Mouse (Mus musculus): ENCODE data around the gene Cd180. TPM values are rescaled to one million over a fixed set of nuclear protein-coding genes. Genes with fewer than 3 reads are reported as not detected.

The Cd180 gene
- polyA plus RNA-seq, 1 experiment from 2014 or later, result 0.06 TPM

- Histone ChIP-seq H3K4me1 (peaks cover 19% of the 10 kb centered on the region), H3K36me3 (replicated peaks) (no peaks in the 10 kb centered on the region), H3K9me3 (no peaks in the 10 kb centered on the region), H3K4me3 (no peak overlapping the region), H3K27ac (no peak overlapping the region), H3K27me3 (ENCODE audit: poor library complexity, severe bottlenecking) (no peaks in the 10 kb centered on the region)
- 91% methylated on average over 6 of the region's 6 CpGs for whole genome bisulfite sequencing
- no peak for DNase-seq (ENCODE audit: extremely low spot score, low spot score)
Observed at GRCm38 (mm10) chr13:102689201-102690090, 3.9 kb upstream of the Cd180 start.

- WGBS, result 95% methylated on average over 5 of the region's 5 CpGs
- Histone ChIP-seq H3K27ac (no peak overlapping the region), H3K27me3 (ENCODE audit: poor library complexity, severe bottlenecking) (no peaks in the 10 kb centered on the region), H3K4me1 (peaks cover 19% of the 10 kb centered on the region), H3K9me3 (no peaks in the 10 kb centered on the region), H3K4me3 (no peak overlapping the region), H3K36me3 (replicated peaks) (no peaks in the 10 kb centered on the region)
- DNase-seq (ENCODE audit: extremely low spot score, low spot score), result no peak
Observed at GRCm38 (mm10) chr13:102690184-102690583, 3.2 kb upstream of the Cd180 start.

GRCm38 (mm10) chr13:102691408-102692150 is 1.8 kb upstream of the Cd180 start:
- Histone ChIP-seq H3K27me3 (ENCODE audit: poor library complexity, severe bottlenecking) (no peaks in the 10 kb centered on the region), H3K4me3 (no peak overlapping the region), H3K27ac (no peak overlapping the region), H3K4me1 (peaks cover 19% of the 10 kb centered on the region), H3K36me3 (replicated peaks) (no peaks in the 10 kb centered on the region), H3K9me3 (no peaks in the 10 kb centered on the region)
- WGBS, result 75% methylated on average over 11 of the region's 11 CpGs
- DNase-seq (ENCODE audit: extremely low spot score, low spot score), result no peak

GRCm38 (mm10) chr13:102694154-102694553 is 796 bp downstream of the Cd180 start:
- H3K9me3 ChIP-seq, result no peaks in the 10 kb centered on the region
- no peaks in the 10 kb centered on the region for H3K36me3 ChIP-seq (replicated peaks)
- no peak for DNase-seq (ENCODE audit: extremely low spot score, low spot score)
- H3K27ac ChIP-seq, result no peak overlapping the region
- H3K4me1 ChIP-seq, result peaks cover 32% of the 10 kb centered on the region
- no peak overlapping the region for H3K4me3 ChIP-seq
- H3K27me3 ChIP-seq (ENCODE audit: poor library complexity, severe bottlenecking), result peaks cover 3% of the 10 kb centered on the region
- WGBS, result 93% methylated on average over 7 of the region's 7 CpGs

GRCm38 (mm10) chr13:102695121-102695905 is 2.0 kb downstream of the Cd180 start:
- Histone ChIP-seq H3K36me3 (replicated peaks) (no peaks in the 10 kb centered on the region), H3K27me3 (ENCODE audit: poor library complexity, severe bottlenecking) (peaks cover 7% of the 10 kb centered on the region), H3K4me3 (no peak overlapping the region), H3K27ac (no peak overlapping the region), H3K4me1 (peaks cover 39% of the 10 kb centered on the region), H3K9me3 (no peaks in the 10 kb centered on the region)
- WGBS, result 85% methylated on average over 7 of the region's 7 CpGs
- no peak for DNase-seq (ENCODE audit: extremely low spot score, low spot score)

- Histone ChIP-seq H3K36me3 (replicated peaks) (no peaks in the 10 kb centered on the region), H3K27me3 (ENCODE audit: poor library complexity, severe bottlenecking) (peaks cover 7% of the 10 kb centered on the region), H3K4me3 (peak overlapping the region; percentile 29), H3K4me1 (peaks cover 24% of the 10 kb centered on the region), H3K27ac (peak overlapping the region; percentile 78), H3K9me3 (no peaks in the 10 kb centered on the region)
- 39% methylated on average over 10 of the region's 10 CpGs for WGBS
- no peak for DNase-seq (ENCODE audit: extremely low spot score, low spot score)
Observed at GRCm38 (mm10) chr13:102698335-102698734, 5.0 kb downstream of the Cd180 start.

GRCm38 (mm10) chr13:102698751-102699323 is 5.5 kb downstream of the Cd180 start:
- peaks cover 24% of the 10 kb centered on the region for H3K4me1 ChIP-seq
- H3K9me3 ChIP-seq, result no peaks in the 10 kb centered on the region
- peak overlapping the region; percentile 29 for H3K4me3 ChIP-seq
- no peaks in the 10 kb centered on the region for H3K36me3 ChIP-seq (replicated peaks)
- WGBS, result 47% methylated on average over 14 of the region's 14 CpGs
- H3K27ac ChIP-seq, result peak overlapping the region; percentile 78
- peak; percentile 22 for DNase-seq (ENCODE audit: extremely low spot score, low spot score)
- peaks cover 7% of the 10 kb centered on the region for H3K27me3 ChIP-seq (ENCODE audit: poor library complexity, severe bottlenecking)

- no peak overlapping the region for H3K4me3 ChIP-seq
- WGBS, result 90% methylated on average over 5 of the region's 5 CpGs
- no peak overlapping the region for H3K27ac ChIP-seq
- no peaks in the 10 kb centered on the region for H3K36me3 ChIP-seq (replicated peaks)
- DNase-seq (ENCODE audit: extremely low spot score, low spot score), result no peak
- no peaks in the 10 kb centered on the region for H3K9me3 ChIP-seq
- peaks cover 24% of the 10 kb centered on the region for H3K4me1 ChIP-seq
- H3K27me3 ChIP-seq (ENCODE audit: poor library complexity, severe bottlenecking), result peaks cover 7% of the 10 kb centered on the region
Observed at GRCm38 (mm10) chr13:102700176-102700575, 6.8 kb downstream of the Cd180 start.

GRCm38 (mm10) chr13:102700744-102701143 is 7.4 kb downstream of the Cd180 start:
- 83% methylated on average over 3 of the region's 3 CpGs for WGBS
- Histone ChIP-seq H3K36me3 (replicated peaks) (no peaks in the 10 kb centered on the region), H3K4me3 (no peak overlapping the region), H3K4me1 (peaks cover 24% of the 10 kb centered on the region), H3K27me3 (ENCODE audit: poor library complexity, severe bottlenecking) (peaks cover 7% of the 10 kb centered on the region), H3K9me3 (no peaks in the 10 kb centered on the region), H3K27ac (no peak overlapping the region)
- DNase-seq (ENCODE audit: extremely low spot score, low spot score), result no peak

- H3K4me3 ChIP-seq, result no peak overlapping the region
- no peaks in the 10 kb centered on the region for H3K27me3 ChIP-seq (ENCODE audit: poor library complexity, severe bottlenecking)
- 65% methylated on average over 1 of the region's 1 CpGs for WGBS
- DNase-seq (ENCODE audit: extremely low spot score, low spot score), result no peak
- no peaks in the 10 kb centered on the region for H3K4me1 ChIP-seq
- no peaks in the 10 kb centered on the region for H3K9me3 ChIP-seq
- no peak overlapping the region for H3K27ac ChIP-seq
- no peaks in the 10 kb centered on the region for H3K36me3 ChIP-seq (replicated peaks)
Observed at GRCm38 (mm10) chr13:102716973-102717372, 23.6 kb downstream of the Cd180 start.

GRCm38 (mm10) chr13:102725416-102725815 is 32.1 kb downstream of the Cd180 start:
- H3K27me3 ChIP-seq (ENCODE audit: poor library complexity, severe bottlenecking), result no peaks in the 10 kb centered on the region
- H3K27ac ChIP-seq, result no peak overlapping the region
- no peaks in the 10 kb centered on the region for H3K36me3 ChIP-seq (replicated peaks)
- H3K4me3 ChIP-seq, result no peak overlapping the region
- no peak for DNase-seq (ENCODE audit: extremely low spot score, low spot score)
- no peaks in the 10 kb centered on the region for H3K4me1 ChIP-seq
- H3K9me3 ChIP-seq, result no peaks in the 10 kb centered on the region

- Histone ChIP-seq H3K9me3 (no peaks in the 10 kb centered on the region), H3K4me1 (no peaks in the 10 kb centered on the region), H3K27ac (no peak overlapping the region), H3K27me3 (ENCODE audit: poor library complexity, severe bottlenecking) (no peaks in the 10 kb centered on the region), H3K36me3 (replicated peaks) (no peaks in the 10 kb centered on the region), H3K4me3 (no peak overlapping the region)
- WGBS, result 86% methylated on average over 2 of the region's 2 CpGs
- no peak for DNase-seq (ENCODE audit: extremely low spot score, low spot score)
Observed at GRCm38 (mm10) chr13:102725906-102726305, 32.5 kb downstream of the Cd180 start.
